10 mouse cellular contexts compared by ENCODE assay signal in the genomic region with DNA sequence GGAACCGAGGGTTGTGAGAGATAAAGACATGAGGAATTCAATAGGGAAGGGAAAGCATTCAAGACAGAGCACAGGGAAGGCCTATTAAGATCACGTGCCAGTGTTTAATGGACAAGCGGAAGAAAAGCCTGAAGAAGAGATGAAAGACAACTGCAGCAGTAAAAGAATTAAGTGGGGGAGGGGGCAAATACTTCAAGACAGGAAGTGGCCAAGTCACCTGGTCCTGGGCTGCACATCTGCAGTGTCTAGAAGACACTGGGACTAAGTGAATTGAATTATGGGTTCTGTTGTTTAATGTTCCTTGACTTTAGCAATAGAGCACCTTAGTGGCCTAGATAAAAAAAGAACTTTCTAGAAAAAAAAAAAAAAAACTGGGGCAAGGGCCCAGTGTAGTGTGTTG.
"Had no signal": no experiment of that assay in that cellular context is flagged by ENCODE, and none has a peak within 500 bp of the region (broad histone marks: within the 10 kb centered on the region; RNA-seq: fewer than 3 reads in every experiment).

No protein-coding gene starts in this region.

- ATAC-seq: liver, postnatal 0 days; lung, postnatal 0 days; midbrain, embryonic 15.5 days had no signal

- DNase-seq: kidney, adult 8-10 months; kidney, postnatal 10 days; kidney, postnatal 36 days; layer of hippocampus, postnatal 36 days; left cerebral cortex, postnatal 4 days; liver, postnatal 0 days; lung, embryonic 14.5 days; retina, postnatal 1 day had no signal
